Mouse (Mus musculus): ENCODE data around the gene Csnk2a1. TPM values are rescaled to one million over a fixed set of nuclear protein-coding genes. Genes with fewer than 3 reads are reported as not detected.

Csnk2a1 gene
- polyA plus RNA-seq (2015; fragmentation: Nextera tagmentation; extraction: Ambion mirVana), result 51.5 and 53.3 TPM in 2 replicates

GRCm38 (mm10) chr2:152226248-152227050, at the start of gene Csnk2a1:
Gene Csnk2a1, plus strand, starts transcription at chr2:152226839.
- ATAC-seq (ENCODE audit: low read depth), result peak; percentile 93
- WGBS (ENCODE audit: insufficient replicate concordance), result under 1% methylated on average over 57 of the region's 58 CpGs
- peak within 1 kb of the TSS; percentile 79 for H3K4me2 ChIP-seq
- H3K27me3 ChIP-seq, result no peaks in the 10 kb centered on the region
- peak; percentile 87 for DNase-seq
- peaks cover 50% of the 10 kb centered on the region for H3K4me1 ChIP-seq (replicated peaks)
- no peaks in the 10 kb centered on the region for H3K9me3 ChIP-seq (replicated peaks)
- peak within 1 kb of the TSS; percentile 96 for H3K9ac ChIP-seq
- H3K36me3 ChIP-seq, result peaks cover 23% of the 10 kb centered on the region
- H3K27ac ChIP-seq, result peak within 1 kb of the TSS; percentile 96
- peak within 1 kb of the TSS; percentile 96 for H3K4me3 ChIP-seq (replicated peaks)

DNA sequence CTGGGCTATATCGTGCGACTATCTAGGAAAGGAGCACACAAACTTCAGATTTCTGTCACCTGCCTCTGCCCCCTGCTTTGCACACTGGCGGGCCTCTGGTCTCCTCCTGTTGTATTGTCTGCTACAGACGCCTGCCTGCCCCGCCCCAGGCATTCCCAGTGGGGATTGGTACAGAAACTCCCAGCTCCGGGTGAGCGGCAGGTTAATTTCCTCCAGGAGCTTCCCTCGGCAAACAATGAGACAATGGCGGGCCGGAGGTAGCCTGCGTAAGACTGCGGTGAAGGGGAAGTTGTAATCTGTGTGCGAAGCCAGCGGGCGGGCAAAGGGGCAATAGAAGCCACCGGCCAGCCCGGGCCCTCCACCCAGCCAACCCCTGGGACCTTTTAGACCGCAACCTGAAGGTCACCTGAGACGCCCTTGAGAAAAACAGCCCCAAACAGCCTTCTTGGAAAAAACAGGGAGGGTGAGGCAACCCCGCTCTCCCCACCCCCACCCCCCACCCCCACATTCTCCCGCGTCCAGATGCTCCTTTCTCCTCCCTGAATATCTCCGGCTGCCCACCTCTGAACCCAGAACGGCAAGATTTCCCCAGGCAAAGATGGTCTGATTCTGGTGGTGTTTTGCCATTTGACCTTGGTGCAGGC, 49.4 kb upstream of the Csnk2a1 start:
- 12% methylated on average over 24 of the region's 24 CpGs for WGBS (ENCODE audit: insufficient replicate concordance)
- no peak for ATAC-seq (ENCODE audit: low read depth)
- H3K9me3 ChIP-seq (replicated peaks), result no peaks in the 10 kb centered on the region
- peak overlapping the region; percentile 20; the same call in 1 of the 2 replicates for H3K4me2 ChIP-seq
- no peak for DNase-seq
- no peaks in the 10 kb centered on the region for H3K36me3 ChIP-seq
- no peak overlapping the region for H3K27ac ChIP-seq
- no peak overlapping the region for H3K4me3 ChIP-seq (replicated peaks)
- H3K4me1 ChIP-seq (replicated peaks), result no peaks in the 10 kb centered on the region
- H3K27me3 ChIP-seq, result peaks cover 12% of the 10 kb centered on the region
- H3K9ac ChIP-seq, result no peak overlapping the region

- Histone ChIP-seq H3K27me3 (peaks cover 12% of the 10 kb centered on the region), H3K4me3 (replicated peaks) (no peak overlapping the region), H3K4me1 (replicated peaks) (no peaks in the 10 kb centered on the region), H3K36me3 (no peaks in the 10 kb centered on the region), H3K4me2 (no peak overlapping the region), H3K27ac (no peak overlapping the region), H3K9ac (no peak overlapping the region), H3K9me3 (replicated peaks) (no peaks in the 10 kb centered on the region)
- DNase-seq, result no peak
- 61% methylated on average over 6 of the region's 6 CpGs for WGBS (ENCODE audit: insufficient replicate concordance)
- ATAC-seq (ENCODE audit: low read depth), result no peak
Measured at GRCm38 (mm10) chr2:152177806-152178170, 48.9 kb upstream of the Csnk2a1 start.

- Histone ChIP-seq H3K27ac (no peak overlapping the region), H3K36me3 (no peaks in the 10 kb centered on the region), H3K4me2 (no peak overlapping the region), H3K27me3 (peaks cover 12% of the 10 kb centered on the region), H3K4me3 (replicated peaks) (no peak overlapping the region), H3K4me1 (replicated peaks) (no peaks in the 10 kb centered on the region), H3K9me3 (replicated peaks) (no peaks in the 10 kb centered on the region), H3K9ac (no peak overlapping the region)
- no peak for DNase-seq
- ATAC-seq (ENCODE audit: low read depth), result no peak
- 76% methylated on average over 3 of the region's 3 CpGs for WGBS (ENCODE audit: insufficient replicate concordance)
Measured at GRCm38 (mm10) chr2:152178345-152178744, 48.3 kb upstream of the Csnk2a1 start.

DNA sequence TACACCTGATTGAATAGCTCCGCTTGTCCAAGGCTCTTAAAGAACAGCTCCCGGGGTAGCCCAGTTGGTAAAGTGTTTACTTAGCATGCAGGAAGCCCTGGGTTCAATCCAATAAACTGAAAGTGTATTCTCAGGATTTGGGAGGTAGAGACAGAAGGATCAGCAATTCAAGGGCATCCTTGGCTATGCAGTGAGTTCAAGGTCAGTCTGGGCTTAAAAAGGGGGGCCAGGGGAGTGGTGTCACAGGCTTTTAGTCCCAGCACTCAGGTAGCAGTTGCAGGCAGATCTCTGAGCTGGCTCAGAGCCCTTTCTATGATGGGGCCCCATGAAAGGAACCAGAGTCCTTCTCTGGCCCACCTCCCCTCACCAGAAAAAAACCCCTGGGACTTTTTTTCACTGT, 47.3 kb upstream of the Csnk2a1 start:
- 59% methylated on average over 2 of the region's 2 CpGs for WGBS (ENCODE audit: insufficient replicate concordance)
- no peaks in the 10 kb centered on the region for H3K4me1 ChIP-seq (replicated peaks)
- no peak overlapping the region for H3K9ac ChIP-seq
- peaks cover 12% of the 10 kb centered on the region for H3K27me3 ChIP-seq
- no peaks in the 10 kb centered on the region for H3K9me3 ChIP-seq (replicated peaks)
- H3K4me3 ChIP-seq (replicated peaks), result no peak overlapping the region
- ATAC-seq (ENCODE audit: low read depth), result no peak
- no peaks in the 10 kb centered on the region for H3K36me3 ChIP-seq
- no peak overlapping the region for H3K27ac ChIP-seq
- DNase-seq, result no peak
- H3K4me2 ChIP-seq, result no peak overlapping the region

- Histone ChIP-seq H3K27me3 (peaks cover 12% of the 10 kb centered on the region), H3K9ac (no peak overlapping the region), H3K4me1 (replicated peaks) (no peaks in the 10 kb centered on the region), H3K9me3 (replicated peaks) (no peaks in the 10 kb centered on the region), H3K36me3 (no peaks in the 10 kb centered on the region), H3K4me2 (no peak overlapping the region), H3K4me3 (replicated peaks) (no peak overlapping the region), H3K27ac (no peak overlapping the region)
- ATAC-seq (ENCODE audit: low read depth), result no peak
- 57% methylated on average over 6 of the region's 6 CpGs for WGBS (ENCODE audit: insufficient replicate concordance)
- DNase-seq, result no peak
Measured at GRCm38 (mm10) chr2:152180323-152180722, 46.3 kb upstream of the Csnk2a1 start.

DNA sequence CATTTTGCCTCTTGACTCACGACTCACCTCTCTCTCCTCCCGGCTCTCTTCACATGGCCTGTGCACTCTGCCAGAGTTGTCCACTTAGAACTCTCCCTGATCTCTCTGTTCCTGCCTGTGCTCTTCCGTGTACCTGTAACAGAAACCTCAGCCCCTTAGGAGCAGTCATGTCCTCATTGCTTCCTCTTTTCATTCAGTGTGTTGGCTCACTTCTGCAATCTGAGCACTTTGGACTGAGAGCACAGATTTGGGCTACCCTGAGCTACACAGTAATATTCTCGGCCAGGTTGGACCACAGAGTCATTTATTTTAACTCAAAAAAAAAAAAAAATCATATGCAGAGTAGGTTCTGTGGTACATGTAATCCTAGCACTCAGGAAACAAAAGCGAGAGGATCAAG, 39.5 kb upstream of the Csnk2a1 start:
- Histone ChIP-seq H3K9ac (no peak overlapping the region), H3K4me1 (replicated peaks) (no peaks in the 10 kb centered on the region), H3K27ac (no peak overlapping the region), H3K4me2 (no peak overlapping the region), H3K27me3 (no peaks in the 10 kb centered on the region), H3K36me3 (no peaks in the 10 kb centered on the region), H3K9me3 (replicated peaks) (no peaks in the 10 kb centered on the region), H3K4me3 (replicated peaks) (no peak overlapping the region)
- ATAC-seq (ENCODE audit: low read depth) (no peak), DNase-seq (no peak)
- WGBS (ENCODE audit: insufficient replicate concordance), result 51% methylated on average over 5 of the region's 5 CpGs

DNA sequence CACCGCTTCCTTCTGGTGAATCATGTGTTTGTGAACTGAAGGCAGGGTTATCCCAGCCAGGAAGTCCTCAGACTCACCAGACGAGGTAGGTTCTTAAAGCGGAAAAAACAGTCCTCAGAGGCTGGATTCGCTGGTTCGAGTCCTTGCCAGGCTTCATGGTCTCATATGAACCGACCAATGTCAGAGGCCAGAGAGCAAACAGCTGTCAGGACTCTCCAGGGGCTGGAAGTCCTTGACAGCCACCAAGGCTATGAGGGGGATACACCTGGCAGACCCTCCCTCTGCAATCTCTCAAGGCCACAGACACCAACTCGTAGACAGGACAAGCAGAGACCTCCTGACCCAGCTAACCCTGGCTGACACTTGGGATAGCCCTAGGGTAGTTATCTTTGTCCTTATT, 37.4 kb upstream of the Csnk2a1 start:
- no peak for ATAC-seq (ENCODE audit: low read depth)
- peaks cover 17% of the 10 kb centered on the region for H3K4me1 ChIP-seq (replicated peaks)
- no peaks in the 10 kb centered on the region for H3K36me3 ChIP-seq
- DNase-seq, result no peak
- no peak overlapping the region for H3K4me3 ChIP-seq (replicated peaks)
- H3K27me3 ChIP-seq, result no peaks in the 10 kb centered on the region
- no peak overlapping the region for H3K27ac ChIP-seq
- 50% methylated on average over 7 of the region's 7 CpGs for WGBS (ENCODE audit: insufficient replicate concordance)
- no peak overlapping the region for H3K4me2 ChIP-seq
- no peaks in the 10 kb centered on the region for H3K9me3 ChIP-seq (replicated peaks)
- no peak overlapping the region for H3K9ac ChIP-seq

DNA sequence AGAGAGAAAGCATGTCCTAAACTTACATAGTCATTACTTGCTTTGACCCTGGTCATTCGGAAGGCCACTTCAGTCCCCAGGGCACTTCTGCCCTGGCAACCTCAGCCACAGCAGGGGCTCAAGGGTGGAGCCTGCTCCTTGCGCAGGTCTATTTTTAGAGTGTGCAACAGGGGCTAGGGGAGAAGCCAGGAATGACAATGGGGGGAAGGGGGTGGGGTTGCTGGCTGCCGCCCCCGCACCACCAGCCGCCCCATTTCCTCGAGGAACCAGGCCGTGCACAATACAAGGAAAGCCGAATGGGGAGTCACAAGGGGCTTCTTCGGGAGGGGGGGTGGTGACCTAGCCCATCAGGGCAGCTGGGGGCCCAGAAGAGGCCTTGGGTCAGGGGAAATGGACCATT, 37.0 kb upstream of the Csnk2a1 start:
- Histone ChIP-seq H3K27ac (no peak overlapping the region), H3K4me3 (replicated peaks) (no peak overlapping the region)
- DNase-seq, result no peak

DNA sequence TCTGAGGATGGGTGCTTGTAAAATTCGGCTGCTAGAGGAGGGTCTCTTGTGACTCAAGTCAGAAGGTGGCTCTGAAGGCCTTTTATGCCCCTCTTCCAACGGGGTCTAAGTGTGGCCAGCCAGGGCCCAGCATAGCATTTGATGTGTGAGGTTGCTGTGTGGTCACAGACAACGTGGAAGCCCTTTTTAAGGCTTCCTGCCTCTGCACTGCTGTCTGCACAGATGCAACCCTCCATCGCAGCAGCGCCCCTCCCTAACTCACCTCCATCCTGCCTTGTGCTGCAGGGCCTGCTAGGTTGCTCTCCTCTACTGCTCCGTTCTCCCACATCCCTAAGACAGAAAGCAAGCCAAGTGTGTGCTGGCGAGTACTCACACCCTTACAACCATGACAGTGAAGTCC, 36.5 kb upstream of the Csnk2a1 start:
- Histone ChIP-seq H3K9ac (no peak overlapping the region), H3K27me3 (no peaks in the 10 kb centered on the region), H3K4me1 (replicated peaks) (peaks cover 24% of the 10 kb centered on the region), H3K27ac (no peak overlapping the region), H3K36me3 (no peaks in the 10 kb centered on the region), H3K4me3 (replicated peaks) (no peak overlapping the region), H3K9me3 (replicated peaks) (no peaks in the 10 kb centered on the region), H3K4me2 (no peak overlapping the region)
- no peak for ATAC-seq (ENCODE audit: low read depth)
- DNase-seq, result no peak
- 53% methylated on average over 7 of the region's 7 CpGs for WGBS (ENCODE audit: insufficient replicate concordance)

More for the DNA sequence above, 37.0 kb upstream of the Csnk2a1 start:
- Histone ChIP-seq H3K27me3 (no peaks in the 10 kb centered on the region), H3K9me3 (replicated peaks) (no peaks in the 10 kb centered on the region), H3K9ac (no peak overlapping the region), H3K4me2 (no peak overlapping the region), H3K36me3 (no peaks in the 10 kb centered on the region), H3K4me1 (replicated peaks) (peaks cover 20% of the 10 kb centered on the region)
- WGBS (ENCODE audit: insufficient replicate concordance), result 46% methylated on average over 9 of the region's 9 CpGs
- ATAC-seq (ENCODE audit: low read depth), result no peak

DNA sequence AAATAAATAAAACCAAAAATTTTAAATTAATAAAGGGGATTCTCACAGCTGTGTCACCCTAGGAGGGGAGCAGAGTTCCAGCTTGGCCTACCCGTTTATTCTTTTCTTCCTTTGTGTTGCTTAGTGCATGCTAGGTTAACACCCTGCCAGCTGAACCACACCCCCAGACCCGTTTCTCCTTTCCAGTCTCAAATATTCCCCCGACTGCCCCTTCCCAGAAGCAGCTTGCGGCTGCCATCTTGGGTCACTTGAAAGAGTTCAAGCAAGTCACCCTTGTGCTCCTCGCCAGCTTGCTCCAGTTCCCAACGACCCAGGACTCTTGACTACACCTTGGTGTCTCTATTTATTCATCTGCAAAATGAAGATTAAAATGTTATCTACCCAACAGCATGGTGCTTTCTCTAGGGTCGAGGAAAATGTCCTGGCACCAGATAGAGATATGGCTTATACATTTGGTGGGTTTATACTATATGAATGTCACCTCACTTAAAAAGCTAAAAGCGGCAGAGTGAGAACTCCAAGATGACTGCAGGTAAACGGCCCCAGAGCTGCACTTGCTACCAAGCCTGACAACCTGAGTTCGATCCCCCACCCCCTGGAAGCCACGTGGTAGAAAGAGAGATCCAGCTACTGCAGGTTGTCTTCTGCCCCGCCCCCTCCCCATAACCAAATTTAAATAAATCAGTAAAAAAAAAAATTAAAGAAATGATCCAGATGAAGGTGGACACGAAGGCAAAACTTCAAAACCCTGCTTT, 33.9 kb upstream of the Csnk2a1 start:
- Histone ChIP-seq H3K9me3 (replicated peaks) (no peaks in the 10 kb centered on the region), H3K27ac (no peak overlapping the region), H3K4me3 (replicated peaks) (no peak overlapping the region), H3K4me2 (no peak overlapping the region), H3K27me3 (no peaks in the 10 kb centered on the region), H3K4me1 (replicated peaks) (peaks cover 28% of the 10 kb centered on the region), H3K9ac (no peak overlapping the region), H3K36me3 (no peaks in the 10 kb centered on the region)
- ATAC-seq (ENCODE audit: low read depth) (peak; percentile 79), DNase-seq (no peak)
- WGBS (ENCODE audit: insufficient replicate concordance), result 49% methylated on average over 13 of the region's 13 CpGs
